Mouse (Mus musculus) large intestine, adult 2 months (tissue): ENCODE measurements around the gene Kat7. TPM values are rescaled to one million over a fixed set of nuclear protein-coding genes. Genes with fewer than 3 reads are reported as not detected.

ENCODE experiments used
- DNase-seq: peaks from one replicate; pipeline ENCODE4 v3.0.0-alpha.2; 2012; ENCODE audit warnings: low read depth, low spot score
- WGBS: fragments of 180-500 bp; shearing (Covaris S2); methylation state at CpG from one replicate; pipeline ENCODE4 v1.1.7; 2018; 5-methylcytosine and 5-hydroxymethylcytosine counted together
- polyA plus RNA-seq: library from polyadenylated mRNA; depleted of rRNA; stranded (reverse); fragments of >200 nt; gene quantifications from 2 replicates; pipeline ENCODE4 v1.2.3, GENCODE M21; 2012; rRNA removed

Kat7 gene
- polyA plus RNA-seq, 1 experiment = 33.6 TPM

- DNase-seq = no peak
- 53% methylated on average over 10 of the region's 10 CpGs for WGBS
Measured at GRCm38 (mm10) chr11:95250110-95250509, 59.9 kb downstream of the Kat7 start.

- WGBS = 76% methylated on average over 14 of the region's 14 CpGs
- DNase-seq = no peak
Measured at GRCm38 (mm10) chr11:95247065-95247464, 63.0 kb downstream of the Kat7 start.

GRCm38 (mm10) chr11:95245456-95245855 lies 64.6 kb downstream of the Kat7 start:
- no peak for DNase-seq
- WGBS = 43% methylated on average over 7 of the region's 7 CpGs

GRCm38 (mm10) chr11:95242653-95243052 lies 67.4 kb downstream of the Kat7 start:
- DNase-seq = no peak
- 60% methylated on average over 6 of the region's 6 CpGs for WGBS

- DNase-seq = no peak
- WGBS = 48% methylated on average over 6 of the region's 6 CpGs
Measured at GRCm38 (mm10) chr11:95238477-95238876, 71.6 kb downstream of the Kat7 start.

- no peak for DNase-seq
- 33% methylated on average over 6 of the region's 6 CpGs for WGBS
Measured at GRCm38 (mm10) chr11:95232329-95232696, 77.7 kb downstream of the Kat7 start.

GRCm38 (mm10) chr11:95231688-95232328 lies 78.2 kb downstream of the Kat7 start:
- 16% methylated on average over 24 of the region's 24 CpGs for WGBS
- no peak for DNase-seq

- no peak for DNase-seq
- WGBS = 62% methylated on average over 5 of the region's 5 CpGs
Measured at GRCm38 (mm10) chr11:95227467-95227866, 82.6 kb downstream of the Kat7 start.

GRCm38 (mm10) chr11:95225448-95225847 lies 84.6 kb downstream of the Kat7 start:
- 37% methylated on average over 7 of the region's 7 CpGs for WGBS
- no peak for DNase-seq

Other genes starting within 250 kb of the Kat7 start
- gene Itga3, start 233.4 kb downstream of the Kat7 start, polyA plus RNA-seq = 59.9 and 103 TPM in 2 replicates
- gene Dlx3, start 190.1 kb downstream of the Kat7 start, polyA plus RNA-seq = 0.10 and 0.14 TPM in 2 replicates
- gene Dlx4, start 164.0 kb downstream of the Kat7 start, polyA plus RNA-seq = 0.08 TPM in 1 of 2 replicates, not detected in the other
- 0.06 and 0.08 TPM in 2 replicates for gene Tac4, start 48.7 kb downstream of the Kat7 start, polyA plus RNA-seq
- gene Fam117a, start 26.8 kb upstream of the Kat7 start, polyA plus RNA-seq = 12.9 and 16.7 TPM in 2 replicates
- 257 and 258 TPM in 2 replicates for gene Slc35b1, start 74.4 kb upstream of the Kat7 start, polyA plus RNA-seq
- gene Spop, start 103.8 kb upstream of the Kat7 start, polyA plus RNA-seq = 28.2 and 35.5 TPM in 2 replicates
- gene Nxph3, start 204.3 kb upstream of the Kat7 start, polyA plus RNA-seq = 0.53 and 0.55 TPM in 2 replicates